Comparison of ENCODE assay signal across 10 mouse cellular contexts in genomic region chr1:132741175-132741997, GRCm38 (mm10). TPM values are rescaled to one million over a fixed set of nuclear protein-coding genes. Genes with fewer than 3 reads are reported as not detected.
DNase-seq lines count a peak whose midpoint lies in the region; ATAC-seq and TF ChIP-seq lines count a peak whose summit lies in the region.
"Had no signal": no experiment of that assay in that cellular context is flagged by ENCODE, and none has a peak within 500 bp of the region (broad histone marks: within the 10 kb centered on the region; RNA-seq: fewer than 3 reads in every experiment).

Nfasc (minus strand) TSS chr1:132741797.

- ATAC-seq in lung, postnatal 0 days, result no peak
- ATAC-seq in erythroid progenitor cell, adult 5-6 weeks (replicated peaks; ENCODE audit: low FRiP score, poor library complexity, severe bottlenecking), result no peak
- ATAC-seq: Patski had no signal

- no peaks in the 10 kb centered on the region for H3K4me1 ChIP-seq in lung, postnatal 0 days (ENCODE audit: insufficient read depth, low read depth, low read length)

- no peaks in the 10 kb centered on the region for H3K36me3 ChIP-seq in lung, postnatal 0 days (ENCODE audit: insufficient read depth, low read length)

- H3K9ac ChIP-seq in lung, postnatal 0 days (replicated peaks; ENCODE audit: low read depth), result no peak within 1 kb of the TSS

- peak within 1 kb of the TSS; percentile 34; the same call in 1 of the 2 replicates for H3K4me2 ChIP-seq in lung, postnatal 0 days (replicated peaks; ENCODE audit: low read depth, low read length)

- H3K4me3 ChIP-seq in lung, postnatal 0 days (ENCODE audit: low read depth, low read length), result 0 out of 2 replicates have a peak within 1 kb of the TSS, but pooled peaks have one; percentile 12

- TF ChIP-seq EP300 in lung, postnatal 0 days (IDR thresholded peaks at IDR 0.05), result no peak

- peak; percentile 45 for DNase-seq in WW6 (ENCODE audit: low read depth, low spot score)
- DNase-seq in cerebellum, adult 9-10 months, result peak; percentile 96
- peak; percentile 63 for DNase-seq in forelimb bud, embryonic 11.5 days (ENCODE audit: low read depth, low spot score)
- peak; percentile 70 for DNase-seq in heart, postnatal 4 days
- peak; percentile 91 for DNase-seq in layer of hippocampus, adult 9-11 months
- no peak for DNase-seq in lung, postnatal 0 days (ENCODE audit: low spot score)
- peak; percentile 78 for DNase-seq in retina, postnatal 7 days (ENCODE audit: low read depth, low spot score)

- 5% methylated on average over 50 of the region's 51 CpGs for WGBS in lung, postnatal 0 days

- 0 out of 2 replicates have a peak, but pooled peaks cover 18% of the 10 kb centered on the region for H3K27me3 ChIP-seq in lung, postnatal 0 days (replicated peaks; ENCODE audit: insufficient read depth, low read length)

- TF ChIP-seq CTCF in lung, postnatal 0 days (IDR thresholded peaks at IDR 0.05), result no peak

- no peak within 1 kb of the TSS for H3K27ac ChIP-seq in lung, postnatal 0 days (ENCODE audit: low read length)
- H3K27ac ChIP-seq: macrophage had no signal

- no peaks in the 10 kb centered on the region for H3K9me3 ChIP-seq in lung, postnatal 0 days (ENCODE audit: low read length)

RNA-seq across cellular contexts. Expression of gene Nfasc, which starts in this region (rescaled TPM):
- 1 to 10 TPM; 1.0 to 1.1 TPM for total RNA-seq in heart, postnatal 4 days (2021)
- 0.06 and 0.07 TPM in 2 replicates for polyA plus RNA-seq in lung, postnatal 0 days (2015; fragmentation: Nextera tagmentation; extraction: Ambion mirVana)
- total RNA-seq in erythroid progenitor cell, adult 5-6 weeks (2015; ENCODE audit: low replicate concordance), result not detected in 2 replicates
- total RNA-seq in erythroid progenitor cell, adult 5-6 weeks (2017; ENCODE audit: low replicate concordance), result not detected in 2 replicates
- polyA plus RNA-seq: macrophage, Patski had no signal
